Mouse (Mus musculus): Measurements from ENCODE around the gene Nudt8.
A peak's percentile ranks its signal among the peaks of the same experiment; 100 is the strongest.
"Not testable (repeated sequence)": the region's sequence is repeated elsewhere in the genome, so short reads cannot be mapped to it uniquely, and the experiment has no call there.

The Nudt8 gene

DNA sequence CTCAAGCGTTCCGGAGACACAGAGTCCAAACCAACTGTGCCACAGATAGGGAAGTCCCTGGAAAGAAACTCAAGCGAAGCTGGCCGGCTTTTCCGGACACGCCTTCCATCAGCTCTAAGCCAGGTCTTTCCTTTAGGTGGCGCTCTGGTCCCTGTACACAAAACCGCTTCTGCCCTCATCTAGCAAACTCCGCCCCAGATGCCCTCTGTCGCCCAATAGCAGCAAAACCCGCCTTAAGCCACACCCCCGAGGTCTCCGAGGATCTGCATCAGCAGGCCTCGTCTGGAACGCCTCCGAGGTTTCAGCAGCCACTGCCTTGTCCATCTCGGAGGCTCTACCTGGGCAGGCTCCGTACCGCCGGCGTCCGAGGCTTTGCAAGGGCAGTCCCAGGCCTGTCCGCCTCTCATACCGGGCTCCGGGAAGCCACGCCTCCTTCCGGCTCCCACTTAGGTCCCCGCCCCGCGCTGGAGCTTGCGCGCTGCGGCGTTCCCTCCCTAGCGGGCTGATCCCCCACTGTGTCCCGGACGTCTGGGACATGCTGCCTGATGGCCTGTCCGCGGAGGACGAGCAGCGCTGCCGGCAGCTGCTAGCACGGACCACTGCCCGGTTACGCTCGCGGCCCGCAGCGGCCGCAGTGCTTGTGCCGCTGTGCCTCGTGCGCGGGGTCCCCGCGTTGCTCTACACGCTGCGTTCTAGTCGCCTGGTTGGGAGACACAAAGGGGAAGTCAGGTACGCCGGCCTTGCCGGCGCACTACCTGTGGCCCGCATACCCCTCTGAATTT, at the start of gene Nudt8, which contains the start of gene Gm49405:
Nudt8 (plus strand) TSS at position 462 of the 782 bp plus-strand sequence.
Gm49405 (plus strand) TSS at position 508 of the 782 bp plus-strand sequence.
- DNase-seq (ENCODE audit: low spot score in 2 of 2), result peak; percentile 95 to 96

DNA sequence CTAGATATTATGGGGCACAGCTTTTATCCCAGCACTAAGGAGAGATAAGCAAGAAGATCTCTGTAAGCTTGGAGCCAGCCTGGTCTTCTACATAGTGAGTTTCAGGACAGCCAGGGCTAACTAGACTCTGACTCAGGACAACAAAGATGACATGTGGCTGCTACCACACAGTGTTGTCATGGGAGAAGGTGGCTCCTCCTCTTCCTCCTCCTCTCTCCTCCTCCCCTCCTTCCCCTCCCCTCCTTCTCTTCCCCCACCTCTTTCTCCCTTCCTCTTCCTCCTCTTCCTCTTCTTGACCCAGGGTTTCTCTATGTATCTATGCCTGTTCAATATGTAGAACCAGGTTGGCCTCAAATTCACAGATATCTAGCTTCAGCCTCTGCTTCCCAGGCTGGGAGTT, 48.9 kb upstream of the Nudt8 start:
- no peak for DNase-seq (ENCODE audit: low spot score in 2 of 2)

DNA sequence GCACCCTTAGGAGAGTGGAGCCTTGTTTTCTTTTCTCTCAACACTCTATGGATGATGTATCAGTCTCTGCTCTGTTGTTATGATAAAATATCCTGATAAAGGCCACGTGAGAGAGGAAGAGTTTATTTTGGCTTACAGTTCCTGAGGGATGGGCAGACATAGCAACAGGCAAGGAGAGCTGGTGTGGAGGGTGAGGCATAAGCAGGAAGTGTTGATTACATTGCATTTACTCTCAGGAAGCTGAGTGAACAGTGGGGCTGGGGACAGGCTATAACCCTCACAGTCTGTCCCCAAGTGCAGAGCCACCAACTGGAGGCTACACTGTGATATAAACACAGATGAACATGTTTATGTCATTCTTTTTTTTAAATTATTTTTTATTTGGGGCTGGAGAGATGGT, 48.3 kb upstream of the Nudt8 start:
- no peak for DNase-seq (ENCODE audit: low spot score in 2 of 2)

DNA sequence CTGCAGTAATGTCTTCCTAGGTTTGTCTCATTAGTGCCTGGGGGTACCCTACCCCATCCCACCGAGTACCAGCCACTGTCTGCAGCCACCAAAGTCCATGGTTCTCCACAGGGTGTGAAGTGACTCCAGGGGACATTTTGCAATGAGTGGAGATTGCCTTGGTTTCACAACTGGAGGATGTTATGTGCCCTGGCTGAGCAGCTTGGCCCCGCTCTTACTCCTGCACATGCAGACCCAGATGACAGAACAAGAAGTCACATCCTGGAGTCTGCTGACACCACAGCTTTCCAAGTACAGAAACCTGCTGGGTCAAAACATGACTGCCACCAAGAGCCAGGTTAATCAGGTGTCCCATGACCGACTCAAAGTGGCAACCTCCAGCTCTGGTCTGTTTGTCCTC, 45.3 kb upstream of the Nudt8 start:
- DNase-seq (ENCODE audit: low spot score in 2 of 2), result no peak

DNA sequence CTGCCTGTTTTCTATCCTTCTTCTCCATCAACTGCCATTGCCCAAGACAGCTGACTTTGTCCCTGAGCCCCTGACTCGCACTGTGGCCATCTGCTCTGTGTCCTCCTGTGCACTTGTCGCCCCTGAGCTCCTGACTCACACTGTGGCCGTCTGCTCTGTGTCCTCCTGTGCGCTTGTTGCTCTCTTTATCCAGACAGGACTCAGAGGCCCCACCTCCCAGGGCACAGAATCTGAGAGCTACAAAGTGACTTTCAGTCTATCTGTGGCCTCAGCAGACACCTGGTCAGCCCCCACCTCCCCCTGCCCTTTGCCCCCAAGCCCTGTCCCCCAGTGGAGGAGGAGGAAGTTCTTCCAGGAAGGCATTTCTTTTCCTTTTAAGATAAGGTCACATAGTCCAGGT, 44.6 kb upstream of the Nudt8 start:
- DNase-seq (ENCODE audit: low spot score in 2 of 2), result no peak

DNA sequence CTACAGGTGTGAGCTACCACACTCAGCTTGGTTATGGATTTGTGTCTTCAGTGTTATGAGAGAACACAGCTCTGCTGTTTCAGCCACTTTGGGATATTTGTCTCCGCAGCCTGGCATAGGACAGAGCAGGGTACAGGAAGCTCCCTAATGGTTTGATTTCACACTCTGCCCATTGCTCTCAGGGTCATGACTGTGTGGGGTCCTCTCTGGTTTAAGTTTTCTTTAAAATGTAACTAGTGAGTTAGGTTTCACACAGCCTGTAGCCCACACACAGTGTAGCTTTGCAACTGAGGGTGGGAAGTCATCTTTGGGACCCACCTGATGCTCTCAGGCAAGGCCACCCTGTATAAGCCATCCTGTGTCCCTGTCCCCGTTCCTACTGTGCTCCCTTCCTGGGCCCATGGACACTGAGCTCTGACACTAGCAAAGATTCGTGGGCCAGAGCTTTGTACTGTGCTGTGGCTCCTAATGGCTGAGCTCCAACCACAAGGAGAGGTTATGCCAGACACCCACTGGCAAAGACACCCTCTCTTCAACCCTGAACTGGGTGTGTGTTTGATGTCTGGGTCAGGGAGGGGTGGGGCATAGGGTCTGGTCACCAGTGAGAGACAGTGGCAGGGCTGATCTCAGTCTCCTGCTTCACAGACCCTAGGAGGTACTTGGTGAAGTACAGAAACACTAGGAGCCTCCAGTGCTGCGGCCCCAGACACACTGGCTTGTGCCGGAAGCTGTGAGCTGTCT, 42.9 kb upstream of the Nudt8 start:
- DNase-seq (ENCODE audit: low spot score in 2 of 2), result not testable (repeated sequence)

DNA sequence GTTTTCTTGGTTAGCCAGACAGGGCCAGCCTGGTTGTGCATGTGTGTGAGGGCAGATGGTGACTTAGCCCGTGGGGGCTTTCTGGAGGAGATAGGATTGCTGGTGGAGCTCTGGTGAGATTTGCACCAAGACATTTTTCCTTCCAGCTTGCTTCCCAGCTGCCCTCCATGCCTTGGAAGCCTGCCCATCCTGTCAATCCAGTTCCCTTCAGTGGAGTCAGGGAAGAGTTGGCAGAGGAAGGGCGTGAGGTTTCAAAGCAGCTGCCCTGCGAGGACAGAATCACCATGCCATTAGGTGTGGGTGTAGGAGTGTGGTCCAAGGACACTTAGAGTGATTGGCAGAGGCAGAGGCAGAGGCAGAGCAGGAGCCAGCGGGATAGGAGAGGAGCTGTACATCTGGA, 41.9 kb upstream of the Nudt8 start, which contains the start of gene Aldh3b3:
Aldh3b3 (plus strand) TSS at position 176 of the 400 bp plus-strand sequence.
- DNase-seq (ENCODE audit: low spot score in 2 of 2), result no peak

DNA sequence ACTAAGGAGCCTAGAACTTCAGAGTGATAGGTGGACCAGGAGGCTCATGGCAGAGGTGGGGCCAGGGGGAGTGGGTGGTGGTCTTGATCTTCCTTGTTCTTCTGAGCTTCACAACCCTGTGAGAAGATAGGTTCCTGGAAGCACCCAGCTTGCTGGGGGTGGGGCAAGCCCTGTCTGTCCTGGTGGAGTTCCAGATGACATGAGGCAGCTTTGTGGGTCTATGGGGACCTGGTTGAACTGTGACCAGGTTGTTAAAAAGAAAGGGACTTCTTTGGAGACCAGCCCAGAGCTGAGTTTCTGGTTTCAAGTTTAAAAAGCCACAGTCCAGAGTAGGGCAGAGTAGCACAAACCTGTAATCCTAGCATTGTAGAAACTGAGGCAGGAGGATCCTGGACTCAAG, 41.4 kb upstream of the Nudt8 start:
- DNase-seq (ENCODE audit: low spot score in 2 of 2), result no peak

DNA sequence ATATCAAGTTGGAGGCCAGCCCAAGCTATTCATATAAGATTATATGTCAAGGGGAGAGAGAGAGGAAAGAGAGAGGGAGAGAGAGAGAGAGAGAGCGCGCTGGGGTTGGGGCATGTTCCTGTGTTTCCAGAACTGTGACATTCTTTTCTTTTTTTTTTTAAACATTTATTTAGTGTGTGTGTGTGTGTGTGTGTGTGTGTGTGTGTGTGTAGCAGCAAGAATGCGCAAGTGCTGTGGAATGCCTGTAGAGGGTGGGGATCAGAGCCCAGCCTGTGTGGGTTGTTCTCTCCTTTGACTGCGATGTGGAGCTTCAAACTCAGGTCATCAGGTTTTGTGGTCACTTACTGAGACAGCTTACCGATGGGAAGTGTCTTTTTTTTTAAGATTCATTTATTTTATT, 40.2 kb upstream of the Nudt8 start:
- DNase-seq (ENCODE audit: low spot score in 2 of 2), result no peak

DNA sequence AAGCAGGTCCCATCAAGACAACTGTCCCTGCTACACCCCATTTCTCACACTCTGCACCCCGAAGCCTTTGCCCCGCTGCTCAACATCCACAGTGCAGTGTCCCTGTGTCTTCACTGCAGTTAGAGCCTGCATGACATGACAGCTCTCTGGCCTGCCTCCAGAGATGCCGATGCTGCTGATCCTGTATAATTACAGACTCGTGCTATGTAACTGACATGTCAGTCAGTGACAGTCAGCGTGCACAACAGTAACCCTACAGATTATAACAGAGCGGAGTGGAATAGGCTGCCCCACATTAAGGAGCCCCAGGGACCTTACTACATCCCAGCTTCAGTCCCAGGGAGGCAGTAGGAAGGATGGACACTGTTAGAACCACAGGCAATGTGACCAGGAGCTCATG, 38.6 kb upstream of the Nudt8 start:
- not testable (repeated sequence) for DNase-seq (ENCODE audit: low spot score in 2 of 2)

DNA sequence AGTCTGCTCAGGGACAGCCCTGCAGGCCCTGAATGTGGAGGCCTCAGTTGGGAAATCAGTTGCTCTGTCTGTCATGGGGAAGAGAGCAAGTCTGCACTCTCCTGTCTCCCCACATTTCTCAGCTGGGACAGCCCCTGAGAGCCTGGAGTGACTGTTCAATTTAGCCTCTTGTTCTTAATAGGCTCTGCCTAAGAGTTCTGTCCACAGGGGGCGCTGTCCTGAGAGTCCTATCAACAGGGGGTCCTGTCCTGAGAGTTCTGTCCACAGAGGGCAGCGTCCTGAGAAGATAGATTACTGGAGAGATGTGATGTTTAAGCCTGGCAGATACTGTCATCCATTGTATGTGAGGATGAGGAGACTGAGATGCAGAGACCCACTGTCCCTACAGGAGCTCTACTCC, 37.9 kb upstream of the Nudt8 start:
- no peak for DNase-seq (ENCODE audit: low spot score in 2 of 2)

DNA sequence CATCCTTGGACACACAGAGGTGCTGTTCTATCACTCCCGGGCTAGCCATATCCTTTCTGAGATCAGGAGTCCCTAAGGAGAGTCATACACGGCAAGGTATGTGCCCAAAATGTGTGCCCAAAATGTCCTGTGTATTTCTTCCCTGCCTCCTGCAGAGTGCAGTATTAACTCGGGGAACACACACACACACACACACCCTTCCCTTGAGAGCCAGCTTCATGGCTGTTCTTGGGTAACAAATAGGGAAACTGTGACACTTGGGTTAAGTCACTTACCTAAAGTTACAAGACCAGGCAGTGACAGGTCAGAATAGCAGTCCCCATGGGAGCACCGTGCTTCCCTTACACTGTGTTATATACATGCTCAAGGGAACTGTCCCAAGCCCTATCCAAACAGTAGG, 36.4 kb upstream of the Nudt8 start:
- no peak for DNase-seq (ENCODE audit: low spot score in 2 of 2)

DNA sequence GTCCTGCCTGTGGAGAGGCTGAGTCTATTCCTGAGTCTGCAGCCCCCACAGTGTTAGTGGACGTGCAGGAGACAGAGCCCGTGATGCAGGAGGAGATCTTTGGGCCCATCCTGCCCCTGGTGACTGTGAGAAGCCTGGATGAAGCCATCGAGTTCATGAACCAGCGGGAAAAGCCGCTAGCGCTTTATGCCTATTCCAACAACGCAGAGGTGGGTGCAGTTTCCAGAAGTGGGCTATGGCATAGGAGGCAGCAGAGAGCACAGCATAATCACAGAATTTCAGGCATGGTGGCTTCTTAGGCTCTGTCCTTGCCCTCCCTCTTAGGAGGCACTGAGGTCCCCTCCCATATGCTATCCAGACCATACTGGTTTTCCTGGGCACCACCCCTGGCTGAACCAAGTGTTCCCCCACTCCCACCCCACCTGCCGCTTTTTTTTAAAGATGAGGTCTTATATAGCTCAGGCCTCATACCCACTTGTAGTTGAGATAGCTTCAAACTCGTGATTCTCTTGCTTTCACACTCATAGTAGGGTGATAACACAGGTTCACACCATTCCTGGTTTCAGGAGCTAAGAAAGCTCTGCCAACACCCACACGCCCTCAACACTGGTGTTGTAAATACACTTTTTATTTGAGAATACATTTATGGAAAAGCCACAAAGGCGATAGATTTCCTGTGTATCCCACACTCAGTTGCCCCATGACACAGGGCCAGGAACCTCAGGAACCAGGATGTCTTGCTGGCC, 33.9 kb upstream of the Nudt8 start:
- DNase-seq (ENCODE audit: low spot score in 2 of 2), result no peak

DNA sequence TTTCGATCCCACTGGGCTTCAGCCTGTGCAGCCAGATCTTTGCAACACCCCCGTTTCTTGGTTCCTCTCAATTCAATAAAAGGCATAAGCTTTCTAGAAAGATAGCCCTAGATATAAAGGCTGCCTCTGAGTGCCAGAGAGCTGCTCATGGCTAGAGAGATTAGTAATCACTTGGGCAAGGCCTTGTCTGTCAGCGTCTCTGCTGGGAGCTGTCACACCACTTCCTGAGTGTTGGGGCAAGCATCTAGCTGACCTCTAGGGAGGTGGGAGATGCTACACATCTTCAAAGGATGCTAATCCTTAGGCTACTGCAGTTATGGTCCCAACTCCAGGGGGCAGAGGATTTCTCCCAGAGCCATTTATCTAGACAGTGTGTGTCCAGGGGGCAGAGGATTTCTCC, 33.1 kb upstream of the Nudt8 start:
- no peak for DNase-seq (ENCODE audit: low spot score in 2 of 2)

DNA sequence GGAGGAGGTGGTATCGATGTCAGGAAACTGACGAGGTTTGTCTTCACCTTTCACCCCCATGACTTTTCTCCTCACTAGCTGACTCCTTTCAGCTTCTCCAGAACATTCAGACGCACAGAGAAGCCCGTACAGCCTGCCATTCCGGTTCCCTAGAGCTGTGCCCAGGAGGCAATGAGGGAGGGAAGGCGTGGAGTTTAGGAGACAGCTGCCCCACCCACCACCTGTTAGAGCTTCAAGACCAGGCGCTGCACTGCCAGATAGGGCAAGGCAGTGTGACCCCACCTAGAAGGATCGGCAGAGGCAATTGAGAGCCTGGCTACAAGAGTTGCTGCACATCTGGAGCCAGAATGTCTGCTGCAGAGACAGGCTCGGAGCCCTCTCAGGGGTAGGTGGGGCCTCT, 28.2 kb upstream of the Nudt8 start, which contains the start of gene Aldh3b2:
Aldh3b2 (plus strand) TSS at position 100 of the 400 bp plus-strand sequence.
- DNase-seq (ENCODE audit: low spot score in 2 of 2), result no peak

DNA sequence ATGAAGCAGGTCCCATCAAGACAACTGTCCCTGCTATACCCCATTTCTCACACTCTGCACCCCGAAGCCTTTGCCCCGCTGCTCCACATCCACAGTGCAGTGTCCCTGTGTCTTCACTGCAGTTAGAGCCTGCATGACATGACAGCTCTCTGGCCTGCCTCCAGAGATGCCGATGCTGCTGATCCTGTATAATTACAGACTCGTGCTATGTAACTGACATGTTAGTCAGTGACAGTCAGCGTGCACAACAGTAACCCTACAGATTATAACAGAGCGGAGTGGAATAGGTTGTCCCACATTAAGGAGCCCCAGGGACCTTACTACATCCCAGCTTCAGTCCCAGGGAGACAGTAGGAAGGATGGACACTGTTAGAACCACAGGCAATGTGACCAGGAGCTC, 25.8 kb upstream of the Nudt8 start:
- not testable (repeated sequence) for DNase-seq (ENCODE audit: low spot score in 2 of 2)

DNA sequence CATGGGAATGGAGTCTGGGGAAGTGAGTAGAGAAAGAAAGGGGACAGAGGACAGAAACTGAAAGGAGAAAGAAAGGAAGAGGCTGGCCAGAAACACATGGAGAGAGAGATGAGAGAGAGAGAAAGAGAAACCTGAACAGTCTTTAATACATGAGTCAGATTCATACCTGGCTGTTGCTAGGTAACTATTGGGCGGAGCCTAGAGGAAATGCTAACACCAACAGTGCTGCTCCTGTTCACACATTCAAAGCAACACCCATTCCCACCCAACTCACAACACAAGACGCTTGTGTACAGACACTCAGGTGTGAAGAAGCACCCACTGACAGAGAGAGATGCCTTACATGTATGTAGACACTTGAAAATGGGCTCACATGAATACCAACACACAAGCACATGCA, 24.5 kb upstream of the Nudt8 start:
- DNase-seq (ENCODE audit: low spot score in 2 of 2), result no peak

DNA sequence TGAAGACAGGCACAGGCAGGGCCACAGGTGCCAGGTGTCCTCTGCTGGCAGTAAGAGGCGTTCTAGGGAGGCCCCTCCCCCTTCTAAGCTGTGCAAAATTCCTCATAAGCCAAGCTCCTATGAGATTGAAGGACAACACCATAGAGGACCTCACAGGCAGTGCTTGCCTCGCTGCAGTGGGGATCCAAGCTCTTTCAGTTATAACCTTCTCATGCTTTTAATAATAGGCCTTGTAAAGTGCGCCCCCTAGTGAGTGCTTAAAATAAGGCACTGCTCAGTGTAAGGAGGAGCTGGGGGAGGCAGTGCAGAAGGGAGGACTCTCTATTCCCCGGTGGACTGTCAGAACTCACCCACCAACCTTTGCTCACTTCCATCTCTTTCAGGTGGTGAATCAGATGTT, 20.1 kb upstream of the Nudt8 start:
- peak; percentile 72 to 82 for DNase-seq (ENCODE audit: low spot score in 2 of 2)

DNA sequence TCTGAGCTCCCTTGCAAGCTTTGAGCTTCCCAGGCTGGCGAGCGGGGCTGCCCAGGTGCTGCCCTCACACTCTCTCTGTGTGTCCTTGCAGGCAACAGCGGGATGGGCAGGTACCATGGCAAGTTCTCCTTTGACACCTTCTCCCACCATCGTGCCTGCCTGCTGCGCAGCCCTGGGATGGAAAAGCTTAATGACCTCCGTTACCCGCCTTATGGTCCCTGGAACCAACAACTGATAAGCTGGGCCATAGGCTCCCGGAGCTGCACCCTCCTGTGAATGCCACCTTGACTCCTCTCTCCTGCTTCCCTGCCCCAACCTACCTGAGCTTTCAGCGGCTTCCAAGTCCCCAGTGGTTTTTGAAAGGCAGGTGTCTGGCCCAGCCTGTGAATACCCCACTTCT, 19.5 kb upstream of the Nudt8 start:
- DNase-seq (ENCODE audit: low spot score in 2 of 2), result no peak

DNA sequence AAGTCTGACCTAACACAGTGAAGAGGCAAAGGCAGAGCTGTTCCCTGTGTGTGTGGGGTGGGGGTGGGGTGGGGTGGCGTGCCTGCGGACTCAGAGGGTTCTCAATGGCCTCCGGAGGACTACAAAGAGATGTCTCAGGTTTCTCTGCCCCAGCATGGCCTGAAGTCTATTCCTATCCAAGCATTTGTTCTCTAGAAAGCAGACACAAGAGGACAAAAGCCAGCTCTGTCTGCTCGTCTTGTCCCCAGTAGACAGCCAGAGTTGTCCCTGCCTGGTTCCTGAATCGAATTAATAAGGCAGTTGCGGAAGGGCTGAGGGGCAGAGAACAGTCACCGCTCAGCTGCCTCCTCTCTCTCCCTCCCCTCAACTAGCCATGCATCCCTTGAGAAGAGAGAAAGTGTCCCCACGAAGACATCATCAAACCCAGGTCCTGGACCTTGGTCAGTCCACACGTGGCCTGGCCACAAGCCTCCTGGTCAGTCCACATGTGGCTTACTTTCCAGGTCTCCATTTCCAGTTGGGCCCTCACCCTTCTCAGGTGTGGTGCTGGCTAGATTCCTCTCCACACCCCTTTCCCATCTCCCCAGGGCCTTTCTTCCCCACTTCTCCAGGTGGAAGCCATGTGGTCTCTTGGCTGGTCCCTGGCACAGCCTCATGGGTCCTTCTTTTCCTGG, 16.7 kb upstream of the Nudt8 start:
- no peak for DNase-seq (ENCODE audit: low spot score in 2 of 2)

DNA sequence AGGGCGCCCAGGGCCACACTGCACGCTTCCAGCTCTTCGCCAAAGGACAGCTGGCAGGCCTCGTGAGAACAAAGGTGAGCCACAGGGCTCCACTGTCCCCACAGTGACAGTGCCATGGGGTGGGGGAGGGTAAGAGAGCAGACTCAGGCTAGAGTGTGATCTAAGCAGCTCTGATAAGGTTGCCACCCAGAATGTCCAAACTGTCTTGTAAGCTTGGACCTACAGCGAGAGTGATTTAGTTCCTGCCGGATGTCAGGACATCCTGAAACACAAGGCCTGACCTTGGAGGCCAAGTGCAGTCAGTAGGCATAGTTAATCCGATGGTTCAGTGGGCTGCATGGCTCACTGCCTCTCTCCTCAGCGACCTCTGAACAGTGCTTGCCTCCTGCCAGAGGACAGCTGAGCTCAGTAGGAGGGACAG, 15.1 kb upstream of the Nudt8 start:
- DNase-seq (ENCODE audit: low spot score in 2 of 2), result no peak

DNA sequence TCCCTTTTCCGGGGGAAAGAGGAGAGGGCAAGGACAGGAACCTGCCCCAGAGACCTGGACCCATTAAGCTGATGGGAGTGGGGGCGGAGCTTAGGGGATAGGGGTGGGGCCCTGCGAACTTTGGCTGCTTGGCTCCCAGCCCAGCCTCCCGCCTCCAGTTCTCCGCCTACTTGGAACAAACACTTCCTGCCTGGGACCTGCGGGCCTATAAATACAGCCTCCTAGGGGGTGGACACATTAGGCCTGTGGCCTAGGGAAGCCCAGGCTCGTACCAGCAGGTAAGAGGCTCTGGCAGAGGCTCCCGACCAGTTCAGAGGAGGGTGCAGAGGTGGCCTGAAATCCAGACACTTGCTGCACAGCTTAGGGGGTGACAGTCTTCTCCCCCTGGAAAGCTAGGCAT, 14.0 kb upstream of the Nudt8 start, which contains the start of gene Acy3:
Acy3 (plus strand) TSS at position 237 of the 400 bp plus-strand sequence.
- peak; percentile 22 to 35 for DNase-seq (ENCODE audit: low spot score in 2 of 2)
